Mouse (Mus musculus) hindbrain, embryonic 13.5 days (tissue): Measurements from ENCODE around the gene C530025M09Rik. TPM values are rescaled to one million over a fixed set of nuclear protein-coding genes. Genes with fewer than 3 reads are reported as not detected.

ENCODE experiments used
- ATAC-seq: fragments of 200-750 bp; cut with Nextera tagmentation; 2 replicates; pipeline ENCODE4 v1.8.0; 2017; ENCODE audit warnings: moderate TSS enrichment; ENCODE audit not compliant: low FRiP score
- H3K27ac ChIP-seq: fragments of 300-500 bp; sonication (generic); 2 replicates; pipeline ENCODE4 v1.5.1; 2015; ENCODE audit warnings: inconsistent platforms, mild to moderate bottlenecking, moderate library complexity
- H3K27me3 ChIP-seq: fragments of 300-500 bp; sonication (generic); 2 replicates; pipeline ENCODE4 v1.6.1; 2015; ENCODE audit warnings: mild to moderate bottlenecking, inconsistent platforms
- H3K36me3 ChIP-seq: fragments of 300-500 bp; sonication (generic); 2 replicates; pipeline ENCODE4 v1.6.1; 2015; ENCODE audit warnings: mild to moderate bottlenecking, inconsistent platforms
- H3K4me1 ChIP-seq: fragments of 300-500 bp; sonication (generic); replicated peaks from 2 replicates; pipeline ENCODE4 v1.6.1; 2015; ENCODE audit warnings: inconsistent platforms
- H3K4me2 ChIP-seq: fragments of 300-500 bp; sonication (generic); 2 replicates; pipeline ENCODE4 v1.6.1; 2015; ENCODE audit warnings: inconsistent platforms, mild to moderate bottlenecking, moderate library complexity
- H3K4me3 ChIP-seq: fragments of 300-500 bp; sonication (generic); 2 replicates; pipeline ENCODE4 v1.5.1; 2015; ENCODE audit warnings: mild to moderate bottlenecking, inconsistent platforms
- H3K9ac ChIP-seq: fragments of 300-500 bp; sonication (generic); 2 replicates; pipeline ENCODE4 v1.6.1; 2015; ENCODE audit warnings: mild to moderate bottlenecking, inconsistent platforms
- H3K9me3 ChIP-seq: fragments of 300-500 bp; sonication (generic); 2 replicates; pipeline ENCODE4 v1.6.1; 2016; ENCODE audit warnings: inconsistent platforms
- WGBS: fragments of 180-500 bp; shearing (Covaris S2); methylation state at CpG from one replicate; pipeline ENCODE4 v1.1.7; 2015; 5-methylcytosine and 5-hydroxymethylcytosine counted together
- polyA plus RNA-seq: library from polyadenylated mRNA; unstranded; fragments of >200 nt; fragmentation: Nextera tagmentation; extraction: Ambion mirVana; gene quantifications from 2 replicates; pipeline ENCODE4 v1.2.1, GENCODE M21; 2015

The C530025M09Rik gene
- polyA plus RNA-seq, 1 experiment from 2014 or later: 1.4 TPM

- no peak for ATAC-seq
- H3K9me3 ChIP-seq: no peaks in the 10 kb centered on the region
- peak overlapping the region; percentile 84 for H3K9ac ChIP-seq
- peak overlapping the region; percentile 67 for H3K4me3 ChIP-seq
- no peaks in the 10 kb centered on the region for H3K36me3 ChIP-seq
- WGBS: 6% methylated on average over 5 of the region's 5 CpGs
- H3K27ac ChIP-seq: no peak overlapping the region
- peaks cover 26% of the 10 kb centered on the region for H3K4me1 ChIP-seq
- peaks cover 49% of the 10 kb centered on the region for H3K27me3 ChIP-seq
- peak overlapping the region; percentile 95 for H3K4me2 ChIP-seq
These were observed 1.3 kb upstream of the C530025M09Rik start for GRCm38 (mm10) chr2:149832301-149832700.

GRCm38 (mm10) chr2:149831459-149832245 lies 639 bp upstream of the C530025M09Rik start:
- H3K4me2 ChIP-seq: peak overlapping the region; percentile 95
- ATAC-seq: peak; percentile 29; the same call in 1 of the 2 replicates

GRCm38 (mm10) chr2:149829955-149830535 lies 968 bp downstream of the C530025M09Rik start:
- Histone ChIP-seq H3K9ac (peak overlapping the region; percentile 84), H3K4me1 (peaks cover 26% of the 10 kb centered on the region), H3K27me3 (peaks cover 53% of the 10 kb centered on the region), H3K27ac (peak overlapping the region; percentile 80), H3K4me2 (peak overlapping the region; percentile 95), H3K4me3 (peak overlapping the region; percentile 67), H3K9me3 (no peaks in the 10 kb centered on the region), H3K36me3 (no peaks in the 10 kb centered on the region)
- 2% methylated on average over 26 of the region's 26 CpGs for WGBS
- ATAC-seq: peak; percentile 27

More at GRCm38 (mm10) chr2:149831459-149832245, 639 bp upstream of the C530025M09Rik start:
- Histone ChIP-seq H3K36me3 (no peaks in the 10 kb centered on the region), H3K9me3 (no peaks in the 10 kb centered on the region), H3K4me1 (peaks cover 26% of the 10 kb centered on the region), H3K27ac (peak overlapping the region; percentile 80), H3K9ac (peak overlapping the region; percentile 84), H3K27me3 (peaks cover 53% of the 10 kb centered on the region), H3K4me3 (peak overlapping the region; percentile 67)
- WGBS: under 1% methylated on average over 29 of the region's 29 CpGs

- ATAC-seq: no peak
- Histone ChIP-seq H3K9ac (peak within 1 kb of the TSS; percentile 84), H3K4me1 (peaks cover 26% of the 10 kb centered on the region), H3K27ac (no peak within 1 kb of the TSS), H3K4me3 (peak within 1 kb of the TSS; percentile 67), H3K27me3 (peaks cover 53% of the 10 kb centered on the region), H3K36me3 (no peaks in the 10 kb centered on the region), H3K9me3 (no peaks in the 10 kb centered on the region), H3K4me2 (peak within 1 kb of the TSS; percentile 95)
- 85% methylated on average over 2 of the region's 2 CpGs for WGBS
These were observed 2.1 kb downstream of the C530025M09Rik start, which contains the start of gene Syndig1 for GRCm38 (mm10) chr2:149828911-149829310. Gene Syndig1 (plus strand): TSS chr2:149829211.

GRCm38 (mm10) chr2:149820201-149820600 lies 10.8 kb downstream of the C530025M09Rik start:
- Histone ChIP-seq H3K4me3 (no peak overlapping the region), H3K27me3 (no peaks in the 10 kb centered on the region), H3K4me2 (no peak overlapping the region), H3K9ac (no peak overlapping the region), H3K9me3 (no peaks in the 10 kb centered on the region), H3K36me3 (no peaks in the 10 kb centered on the region), H3K4me1 (no peaks in the 10 kb centered on the region), H3K27ac (no peak overlapping the region)
- no peak for ATAC-seq
- 38% methylated on average over 2 of the region's 2 CpGs for whole genome bisulfite sequencing

GRCm38 (mm10) chr2:149819751-149820150 lies 11.3 kb downstream of the C530025M09Rik start:
- Histone ChIP-seq H3K36me3 (no peaks in the 10 kb centered on the region), H3K27ac (no peak overlapping the region), H3K9ac (no peak overlapping the region), H3K4me1 (no peaks in the 10 kb centered on the region), H3K4me3 (no peak overlapping the region), H3K4me2 (no peak overlapping the region), H3K9me3 (no peaks in the 10 kb centered on the region), H3K27me3 (no peaks in the 10 kb centered on the region)
- ATAC-seq: no peak
- WGBS: 88% methylated on average over 3 of the region's 3 CpGs

GRCm38 (mm10) chr2:149818395-149818794 lies 12.6 kb downstream of the C530025M09Rik start:
- no peak overlapping the region for H3K4me3 ChIP-seq
- H3K4me1 ChIP-seq: no peaks in the 10 kb centered on the region
- no peaks in the 10 kb centered on the region for H3K27me3 ChIP-seq
- no peak overlapping the region for H3K9ac ChIP-seq
- H3K9me3 ChIP-seq: no peaks in the 10 kb centered on the region
- H3K4me2 ChIP-seq: no peak overlapping the region
- no peaks in the 10 kb centered on the region for H3K36me3 ChIP-seq
- no peak for ATAC-seq
- no peak overlapping the region for H3K27ac ChIP-seq
- 72% methylated on average over 3 of the region's 3 CpGs for WGBS

- no peaks in the 10 kb centered on the region for H3K36me3 ChIP-seq
- no peaks in the 10 kb centered on the region for H3K9me3 ChIP-seq
- H3K4me1 ChIP-seq: no peaks in the 10 kb centered on the region
- no peak for ATAC-seq
- 88% methylated on average over 2 of the region's 2 CpGs for WGBS
- no peaks in the 10 kb centered on the region for H3K27me3 ChIP-seq
- H3K9ac ChIP-seq: no peak overlapping the region
- no peak overlapping the region for H3K4me3 ChIP-seq
- no peak overlapping the region for H3K27ac ChIP-seq
- no peak overlapping the region for H3K4me2 ChIP-seq
These were observed 18.1 kb downstream of the C530025M09Rik start for GRCm38 (mm10) chr2:149812899-149813298.

- no peak for ATAC-seq
- WGBS: 87% methylated on average over 2 of the region's 2 CpGs
- Histone ChIP-seq H3K27ac (no peak overlapping the region), H3K9me3 (no peaks in the 10 kb centered on the region), H3K36me3 (no peaks in the 10 kb centered on the region), H3K27me3 (no peaks in the 10 kb centered on the region), H3K9ac (no peak overlapping the region), H3K4me3 (no peak overlapping the region), H3K4me1 (no peaks in the 10 kb centered on the region), H3K4me2 (no peak overlapping the region)
These were observed 25.8 kb downstream of the C530025M09Rik start for GRCm38 (mm10) chr2:149805256-149805655.

- H3K9me3 ChIP-seq: no peaks in the 10 kb centered on the region
- ATAC-seq: no peak
- 90% methylated on average over 3 of the region's 3 CpGs for WGBS
- H3K4me3 ChIP-seq: no peak overlapping the region
- H3K27me3 ChIP-seq: no peaks in the 10 kb centered on the region
- no peaks in the 10 kb centered on the region for H3K36me3 ChIP-seq
- no peak overlapping the region for H3K9ac ChIP-seq
- H3K4me2 ChIP-seq: no peak overlapping the region
- H3K27ac ChIP-seq: no peak overlapping the region
- no peaks in the 10 kb centered on the region for H3K4me1 ChIP-seq
These were observed 26.3 kb downstream of the C530025M09Rik start for GRCm38 (mm10) chr2:149804599-149805140.

GRCm38 (mm10) chr2:149798613-149799012 lies 32.4 kb downstream of the C530025M09Rik start:
- Histone ChIP-seq H3K9ac (no peak overlapping the region), H3K27me3 (no peaks in the 10 kb centered on the region), H3K9me3 (no peaks in the 10 kb centered on the region), H3K36me3 (no peaks in the 10 kb centered on the region), H3K4me2 (no peak overlapping the region), H3K27ac (no peak overlapping the region), H3K4me3 (no peak overlapping the region), H3K4me1 (no peaks in the 10 kb centered on the region)
- WGBS: 10% methylated on average over 3 of the region's 3 CpGs
- no peak for ATAC-seq
